Comparison of ENCODE assay signal across 26 mouse cellular contexts in genomic region chr2:102872436-102872835, GRCm38 (mm10). TPM values are rescaled to one million over a fixed set of nuclear protein-coding genes. Genes with fewer than 3 reads are reported as not detected.
DNase-seq lines count a peak whose midpoint lies in the region; ATAC-seq lines count a peak whose summit lies in the region.
"Had no signal": no experiment of that assay in that cellular context is flagged by ENCODE, and none has a peak within 500 bp of the region (broad histone marks: within the 10 kb centered on the region; RNA-seq: fewer than 3 reads in every experiment).

No protein-coding gene starts in this region.

- 87% methylated on average over 2 of the region's 2 CpGs for WGBS in heart, embryonic 12.5 days
- whole genome bisulfite sequencing in kidney, embryonic 16.5 days: 33% methylated on average over 2 of the region's 2 CpGs

- no peak overlapping the region for H3K9ac ChIP-seq in heart, embryonic 12.5 days
- no peak overlapping the region for H3K9ac ChIP-seq in kidney, embryonic 16.5 days (replicated peaks; ENCODE audit: low read length)
- H3K9ac ChIP-seq: embryonic facial prominence, embryonic 12.5 days; embryonic facial prominence, embryonic 15.5 days; forebrain, embryonic 12.5 days; forebrain, embryonic 15.5 days; heart, embryonic 13.5 days; hindbrain, embryonic 14.5 days had no signal

- H3K4me2 ChIP-seq in heart, embryonic 12.5 days: no peak overlapping the region
- H3K4me2 ChIP-seq in kidney, embryonic 16.5 days (replicated peaks; ENCODE audit: low read depth, low read length): no peak overlapping the region
- H3K4me2 ChIP-seq: embryonic facial prominence, embryonic 12.5 days; embryonic facial prominence, embryonic 15.5 days; forebrain, embryonic 12.5 days; forebrain, embryonic 15.5 days; heart, embryonic 13.5 days; hindbrain, embryonic 14.5 days had no signal

- H3K36me3 ChIP-seq in heart, embryonic 12.5 days: no peaks in the 10 kb centered on the region
- no peaks in the 10 kb centered on the region for H3K36me3 ChIP-seq in kidney, embryonic 16.5 days (ENCODE audit: insufficient read depth, low read length)
- H3K36me3 ChIP-seq: embryonic facial prominence, embryonic 12.5 days; embryonic facial prominence, embryonic 15.5 days; forebrain, embryonic 12.5 days; forebrain, embryonic 15.5 days; heart, embryonic 13.5 days had no signal

- no peak overlapping the region for H3K4me3 ChIP-seq in heart, embryonic 12.5 days
- H3K4me3 ChIP-seq in kidney, embryonic 16.5 days (ENCODE audit: low read length): no peak overlapping the region
- H3K4me3 ChIP-seq: embryonic facial prominence, embryonic 12.5 days; embryonic facial prominence, embryonic 15.5 days; erythroblast, embryonic 14.5 days; forebrain, embryonic 12.5 days; forebrain, embryonic 15.5 days; heart, embryonic 13.5 days had no signal

- intact Hi-C loops in left cerebral cortex, postnatal 25 days (cut with DNase I): no loop called here

- H3K27me3 ChIP-seq in heart, embryonic 12.5 days (replicated peaks): no peaks in the 10 kb centered on the region
- H3K27me3 ChIP-seq in kidney, embryonic 16.5 days (ENCODE audit: insufficient read depth, low read length): no peaks in the 10 kb centered on the region
- H3K27me3 ChIP-seq: embryonic facial prominence, embryonic 12.5 days; embryonic facial prominence, embryonic 15.5 days; forebrain, embryonic 12.5 days; forebrain, embryonic 15.5 days; heart, embryonic 13.5 days had no signal

- H3K9me3 ChIP-seq in heart, embryonic 12.5 days (replicated peaks): no peaks in the 10 kb centered on the region
- no peaks in the 10 kb centered on the region for H3K9me3 ChIP-seq in kidney, embryonic 16.5 days (ENCODE audit: low read length)
- H3K9me3 ChIP-seq: embryonic facial prominence, embryonic 12.5 days; embryonic facial prominence, embryonic 15.5 days; forebrain, embryonic 12.5 days; forebrain, embryonic 15.5 days; heart, embryonic 13.5 days had no signal

- DNase-seq in heart, adult 11 months: peak; percentile 68
- DNase-seq in kidney, adult 9 months: no peak
- peak; percentile 36 for DNase-seq in 3T3-L1 (ENCODE audit: low read depth, low spot score)
- peak; percentile 25 for DNase-seq in induced T-regulatory cell, adult 2 months (ENCODE audit: low read depth)
- DNase-seq in left cerebral cortex, postnatal 25 days (ENCODE audit: low spot score in 2 of 2): no peak
- DNase-seq: adrenal gland, adult 2 months; adrenal gland, postnatal 14 days; cerebellum, adult 11 months; cerebellum, adult 2 months; cerebellum, adult 9-11 months; cerebellum, postnatal 25 days; gastrocnemius, postnatal 10 days; gastrocnemius, postnatal 36 days; heart, adult 18-20 months; heart, postnatal 14 days; heart, postnatal 4 days had no signal

- ATAC-seq in heart, embryonic 12.5 days (ENCODE audit: insufficient number of reproducible peaks, low FRiP score): no peak
- ATAC-seq in kidney, embryonic 16.5 days (ENCODE audit: low FRiP score, low TSS enrichment): peak; percentile 74
- ATAC-seq: forebrain, embryonic 15.5 days; hindbrain, postnatal 0 days had no signal

- no peak overlapping the region for H3K27ac ChIP-seq in heart, embryonic 12.5 days (ENCODE audit: poor library complexity, severe bottlenecking)
- H3K27ac ChIP-seq in kidney, embryonic 16.5 days (ENCODE audit: low read length): no peak overlapping the region
- H3K27ac ChIP-seq: embryonic facial prominence, embryonic 12.5 days; embryonic facial prominence, embryonic 15.5 days; forebrain, embryonic 12.5 days; forebrain, embryonic 15.5 days; heart, embryonic 13.5 days; hindbrain, embryonic 14.5 days; hindbrain, postnatal 0 days had no signal

- H3K4me1 ChIP-seq in heart, embryonic 12.5 days (replicated peaks): peaks cover 47% of the 10 kb centered on the region
- H3K4me1 ChIP-seq in kidney, embryonic 16.5 days (ENCODE audit: insufficient read depth, low read length): 0 out of 2 replicates have a peak, but pooled peaks cover 6% of the 10 kb centered on the region

RNA-seq across cellular contexts. Expression of gene Cd44, which starts 29.0 kb away (rescaled TPM):
- 29.9 and 30.2 TPM in 2 replicates for polyA plus RNA-seq in heart, embryonic 12.5 days (2016; fragmentation: Nextera tagmentation; extraction: Ambion mirVana)
- 4.7 and 5.3 TPM in 2 replicates for polyA plus RNA-seq in kidney, embryonic 16.5 days (2015; fragmentation: Nextera tagmentation; extraction: Ambion mirVana)
- total RNA-seq in left cerebral cortex, postnatal 25 days (2021): 1 to 10 TPM; 4.1 to 5.2 TPM

Comparison
In these comparisons a context has a peak if more than half of its experiments do, and no peak if none do; other contexts are left out.
1. DNase-seq: peak in heart, adult 11 months (single experiment), 3T3-L1 (single experiment) and induced T-regulatory cell, adult 2 months (single experiment); none in kidney, adult 9 months (single experiment) and left cerebral cortex, postnatal 25 days (0 of 2).